Mouse (Mus musculus) kidney, embryonic 15.5 days (tissue): ENCODE data around the gene Ccdc69. TPM values are rescaled to one million over a fixed set of nuclear protein-coding genes. Genes with fewer than 3 reads are reported as not detected.

Experiments
- ATAC-seq: fragments of 200-750 bp; cut with Nextera tagmentation; replicated peaks from 2 replicates; pipeline ENCODE4 v1.8.0; 2017; ENCODE audit warnings: moderate TSS enrichment; ENCODE audit not compliant: low FRiP score
- H3K27ac ChIP-seq: fragments of 300-500 bp; sonication (generic); 2 replicates; pipeline ENCODE4 v1.5.1; 2015; ENCODE audit warnings: mild to moderate bottlenecking, inconsistent platforms
- H3K27me3 ChIP-seq: fragments of 300-500 bp; sonication (generic); 2 replicates; pipeline ENCODE4 v1.6.1; 2015; ENCODE audit warnings: inconsistent platforms
- H3K36me3 ChIP-seq: fragments of 300-500 bp; sonication (generic); 2 replicates; pipeline ENCODE4 v1.6.1; 2015; ENCODE audit warnings: inconsistent platforms
- H3K4me1 ChIP-seq: fragments of 300-500 bp; sonication (generic); 2 replicates; pipeline ENCODE4 v1.6.1; 2015; ENCODE audit warnings: inconsistent platforms
- H3K4me2 ChIP-seq: fragments of 300-500 bp; sonication (generic); 2 replicates; pipeline ENCODE4 v1.6.1; 2015; ENCODE audit warnings: moderate library complexity, mild to moderate bottlenecking, inconsistent platforms
- H3K4me3 ChIP-seq: fragments of 300-500 bp; sonication (generic); replicated peaks from 2 replicates; pipeline ENCODE4 v1.5.1; 2015; ENCODE audit warnings: mild to moderate bottlenecking, inconsistent platforms
- H3K9ac ChIP-seq: fragments of 300-500 bp; sonication (generic); 2 replicates; pipeline ENCODE4 v1.6.1; 2015; ENCODE audit warnings: mild to moderate bottlenecking, inconsistent platforms
- H3K9me3 ChIP-seq: fragments of 300-500 bp; sonication (generic); replicated peaks from 2 replicates; pipeline ENCODE4 v1.6.1; 2016; ENCODE audit warnings: inconsistent platforms
- WGBS: fragments of 180-500 bp; shearing (Covaris S2); methylation state at CpG from one replicate; pipeline ENCODE4 v1.1.7; 2015; ENCODE audit warnings: mixed read lengths; 5-methylcytosine and 5-hydroxymethylcytosine counted together
- polyA plus RNA-seq: library from polyadenylated mRNA; unstranded; fragments of >200 nt; fragmentation: Nextera tagmentation; extraction: Ambion mirVana; gene quantifications from 2 replicates; pipeline ENCODE4 v1.2.1, GENCODE M21; 2015

The Ccdc69 gene
- polyA plus RNA-seq, 1 experiment from 2014 or later: 3.3 TPM

GRCm38 (mm10) chr11:55093096-55093495, 15.2 kb upstream of the Ccdc69 start:
- WGBS: 86% methylated on average over 7 of the region's 7 CpGs
- H3K4me2 ChIP-seq: no peak overlapping the region
- no peak for ATAC-seq

GRCm38 (mm10) chr11:55089892-55090291, 12.0 kb upstream of the Ccdc69 start:
- Histone ChIP-seq H3K27ac (no peak overlapping the region), H3K4me3 (no peak overlapping the region), H3K9ac (no peak overlapping the region), H3K4me1 (peaks cover 3% of the 10 kb centered on the region; the same call in 1 of the 2 replicates), H3K27me3 (no peaks in the 10 kb centered on the region), H3K9me3 (no peaks in the 10 kb centered on the region), H3K4me2 (no peak overlapping the region), H3K36me3 (no peaks in the 10 kb centered on the region)
- WGBS: 74% methylated on average over 2 of the region's 2 CpGs
- no peak for ATAC-seq

More at GRCm38 (mm10) chr11:55093096-55093495, 15.2 kb upstream of the Ccdc69 start:
- no peaks in the 10 kb centered on the region for H3K27me3 ChIP-seq
- no peak overlapping the region for H3K27ac ChIP-seq
- H3K36me3 ChIP-seq: no peaks in the 10 kb centered on the region
- peaks cover 11% of the 10 kb centered on the region; the same call in 1 of the 2 replicates for H3K4me1 ChIP-seq
- H3K4me3 ChIP-seq: no peak overlapping the region
- no peak overlapping the region for H3K9ac ChIP-seq
- no peaks in the 10 kb centered on the region for H3K9me3 ChIP-seq

GRCm38 (mm10) chr11:55087006-55087405, 9.1 kb upstream of the Ccdc69 start:
- H3K27ac ChIP-seq: no peak overlapping the region
- peak; percentile 75; the same call in 1 of the 2 replicates for ATAC-seq
- H3K27me3 ChIP-seq: no peaks in the 10 kb centered on the region
- no peak overlapping the region for H3K4me3 ChIP-seq
- peaks cover 3% of the 10 kb centered on the region; the same call in 1 of the 2 replicates for H3K4me1 ChIP-seq
- no peaks in the 10 kb centered on the region for H3K36me3 ChIP-seq
- H3K9me3 ChIP-seq: no peaks in the 10 kb centered on the region
- H3K9ac ChIP-seq: no peak overlapping the region
- no peak overlapping the region for H3K4me2 ChIP-seq
- 7% methylated on average over 10 of the region's 10 CpGs for WGBS

GRCm38 (mm10) chr11:55085396-55085795, 7.5 kb upstream of the Ccdc69 start:
- Histone ChIP-seq H3K27ac (no peak overlapping the region), H3K9me3 (no peaks in the 10 kb centered on the region), H3K9ac (no peak overlapping the region), H3K4me2 (no peak overlapping the region), H3K36me3 (no peaks in the 10 kb centered on the region), H3K4me3 (no peak overlapping the region), H3K4me1 (peaks cover 3% of the 10 kb centered on the region; the same call in 1 of the 2 replicates), H3K27me3 (no peaks in the 10 kb centered on the region)
- ATAC-seq: no peak
- WGBS: 50% methylated on average over 5 of the region's 5 CpGs

- no peak overlapping the region for H3K4me3 ChIP-seq
- WGBS: 65% methylated on average over 4 of the region's 4 CpGs
- peaks cover 3% of the 10 kb centered on the region; the same call in 1 of the 2 replicates for H3K4me1 ChIP-seq
- no peaks in the 10 kb centered on the region for H3K36me3 ChIP-seq
- H3K27me3 ChIP-seq: no peaks in the 10 kb centered on the region
- no peak overlapping the region for H3K4me2 ChIP-seq
- no peak overlapping the region for H3K9ac ChIP-seq
- H3K27ac ChIP-seq: no peak overlapping the region
- 0 out of 2 replicates have a peak, but pooled peaks cover 3% of the 10 kb centered on the region for H3K9me3 ChIP-seq
- no peak for ATAC-seq
Measured at GRCm38 (mm10) chr11:55084629-55085028, 6.7 kb upstream of the Ccdc69 start.

- H3K4me3 ChIP-seq: no peak overlapping the region
- no peaks in the 10 kb centered on the region for H3K36me3 ChIP-seq
- H3K9me3 ChIP-seq: 0 out of 2 replicates have a peak, but pooled peaks cover 3% of the 10 kb centered on the region
- H3K27ac ChIP-seq: no peak overlapping the region
- peaks cover 29% of the 10 kb centered on the region for H3K4me1 ChIP-seq
- H3K27me3 ChIP-seq: no peaks in the 10 kb centered on the region
- no peak overlapping the region for H3K4me2 ChIP-seq
- WGBS: 89% methylated on average over 9 of the region's 9 CpGs
- no peak overlapping the region for H3K9ac ChIP-seq
- no peak for ATAC-seq
Measured at GRCm38 (mm10) chr11:55081206-55081605, 3.3 kb upstream of the Ccdc69 start.

- H3K4me1 ChIP-seq: peaks cover 35% of the 10 kb centered on the region
- WGBS: 82% methylated on average over 4 of the region's 4 CpGs
Measured at GRCm38 (mm10) chr11:55079180-55079579, 1.2 kb upstream of the Ccdc69 start.

GRCm38 (mm10) chr11:55078502-55078901, 571 bp upstream of the Ccdc69 start:
- Histone ChIP-seq H3K4me3 (no peak overlapping the region), H3K4me2 (peak overlapping the region; percentile 94), H3K27me3 (no peaks in the 10 kb centered on the region), H3K27ac (no peak overlapping the region), H3K9me3 (0 out of 2 replicates have a peak, but pooled peaks cover 3% of the 10 kb centered on the region), H3K36me3 (no peaks in the 10 kb centered on the region), H3K4me1 (peaks cover 36% of the 10 kb centered on the region), H3K9ac (no peak overlapping the region)
- no peak for ATAC-seq
- 40% methylated on average over 3 of the region's 3 CpGs for WGBS

More at GRCm38 (mm10) chr11:55079180-55079579, 1.2 kb upstream of the Ccdc69 start:
- Histone ChIP-seq H3K36me3 (no peaks in the 10 kb centered on the region), H3K27me3 (no peaks in the 10 kb centered on the region), H3K9me3 (0 out of 2 replicates have a peak, but pooled peaks cover 3% of the 10 kb centered on the region), H3K27ac (no peak overlapping the region), H3K4me2 (no peak overlapping the region), H3K4me3 (no peak overlapping the region), H3K9ac (no peak overlapping the region)
- no peak for ATAC-seq

- H3K9me3 ChIP-seq: 0 out of 2 replicates have a peak, but pooled peaks cover 3% of the 10 kb centered on the region
- ATAC-seq: no peak
- no peak overlapping the region for H3K9ac ChIP-seq
- H3K4me1 ChIP-seq: peaks cover 39% of the 10 kb centered on the region
- no peak overlapping the region for H3K4me2 ChIP-seq
- H3K4me3 ChIP-seq: no peak overlapping the region
- peak overlapping the region; percentile 82; the same call in 1 of the 2 replicates for H3K27ac ChIP-seq
- 82% methylated on average over 5 of the region's 5 CpGs for WGBS
- H3K27me3 ChIP-seq: no peaks in the 10 kb centered on the region
- no peaks in the 10 kb centered on the region for H3K36me3 ChIP-seq
Measured at GRCm38 (mm10) chr11:55076234-55076633, 1.7 kb downstream of the Ccdc69 start.

- Histone ChIP-seq H3K9ac (no peak overlapping the region), H3K36me3 (no peaks in the 10 kb centered on the region), H3K4me1 (peaks cover 39% of the 10 kb centered on the region), H3K9me3 (0 out of 2 replicates have a peak, but pooled peaks cover 3% of the 10 kb centered on the region), H3K27me3 (no peaks in the 10 kb centered on the region), H3K4me3 (no peak overlapping the region), H3K4me2 (no peak overlapping the region), H3K27ac (no peak overlapping the region)
- WGBS: 67% methylated on average over 2 of the region's 2 CpGs
- ATAC-seq: no peak
Measured at GRCm38 (mm10) chr11:55075602-55076001, 2.3 kb downstream of the Ccdc69 start.

- Histone ChIP-seq H3K4me3 (no peak overlapping the region), H3K36me3 (no peaks in the 10 kb centered on the region), H3K9me3 (no peaks in the 10 kb centered on the region), H3K9ac (no peak overlapping the region), H3K27ac (no peak overlapping the region), H3K27me3 (no peaks in the 10 kb centered on the region), H3K4me2 (no peak overlapping the region), H3K4me1 (peaks cover 37% of the 10 kb centered on the region)
- WGBS: 53% methylated on average over 10 of the region's 10 CpGs
- no peak for ATAC-seq
Measured at GRCm38 (mm10) chr11:55073191-55073590, 4.7 kb downstream of the Ccdc69 start.

- no peak overlapping the region for H3K27ac ChIP-seq
- ATAC-seq: no peak
- no peak overlapping the region for H3K4me3 ChIP-seq
- 79% methylated on average over 8 of the region's 8 CpGs for WGBS
- H3K4me2 ChIP-seq: no peak overlapping the region
- H3K4me1 ChIP-seq: peaks cover 30% of the 10 kb centered on the region
- H3K9ac ChIP-seq: no peak overlapping the region
- no peaks in the 10 kb centered on the region for H3K27me3 ChIP-seq
- no peaks in the 10 kb centered on the region for H3K36me3 ChIP-seq
- H3K9me3 ChIP-seq: no peaks in the 10 kb centered on the region
Measured at GRCm38 (mm10) chr11:55072467-55072866, 5.5 kb downstream of the Ccdc69 start.

GRCm38 (mm10) chr11:55071344-55071743, 6.6 kb downstream of the Ccdc69 start:
- Histone ChIP-seq H3K27me3 (no peaks in the 10 kb centered on the region), H3K9me3 (no peaks in the 10 kb centered on the region), H3K36me3 (no peaks in the 10 kb centered on the region), H3K4me2 (no peak overlapping the region), H3K4me3 (no peak overlapping the region), H3K27ac (no peak overlapping the region), H3K4me1 (peaks cover 19% of the 10 kb centered on the region), H3K9ac (no peak overlapping the region)
- WGBS: 84% methylated on average over 5 of the region's 5 CpGs
- ATAC-seq: no peak
